Mouse (Mus musculus) cerebellum, postnatal 10 days (tissue): Measurements from ENCODE around the gene Cplx1.

Experiments
- DNase-seq, 2 experiments: peaks; one replicate each; pipeline ENCODE4 v3.0.0; 2021; ENCODE audit warnings: mixed read lengths in 2 of 2

Cplx1 gene

GRCm38 (mm10) chr5:108549489-108550206 is at the start of gene Cplx1:
Gene Cplx1, minus strand, starts transcription at chr5:108550024.
- peak; percentile 90 to 92 for DNase-seq

- DNase-seq, result peak; percentile 73 to 75
Observed at GRCm38 (mm10) chr5:108581361-108581891, 31.6 kb upstream of the Cplx1 start.

- no peak for DNase-seq
Observed at GRCm38 (mm10) chr5:108573054-108573453, 23.2 kb upstream of the Cplx1 start.

GRCm38 (mm10) chr5:108570991-108571390 is 21.2 kb upstream of the Cplx1 start:
- DNase-seq, result no peak

- DNase-seq, result no peak
Observed at GRCm38 (mm10) chr5:108567104-108567503, 17.3 kb upstream of the Cplx1 start.

- DNase-seq, result no peak
Observed at GRCm38 (mm10) chr5:108566523-108566922, 16.7 kb upstream of the Cplx1 start.

- no peak for DNase-seq
Observed at GRCm38 (mm10) chr5:108565381-108565780, 15.6 kb upstream of the Cplx1 start.

- DNase-seq, result peak in 1 of 2 experiments; percentile 39
Observed at GRCm38 (mm10) chr5:108564346-108564745, 14.5 kb upstream of the Cplx1 start.

GRCm38 (mm10) chr5:108562483-108562882 is 12.7 kb upstream of the Cplx1 start:
- no peak for DNase-seq

GRCm38 (mm10) chr5:108556986-108557385 is 7.2 kb upstream of the Cplx1 start:
- DNase-seq, result no peak

- DNase-seq, result no peak
Observed at GRCm38 (mm10) chr5:108554041-108554440, 4.2 kb upstream of the Cplx1 start.

- peak; percentile 77 to 78 for DNase-seq
Observed at GRCm38 (mm10) chr5:108550207-108550594, 377 bp upstream of the Cplx1 start.

- no peak for DNase-seq
Observed at GRCm38 (mm10) chr5:108549137-108549488, 711 bp downstream of the Cplx1 start.

GRCm38 (mm10) chr5:108547636-108548035 is 2.2 kb downstream of the Cplx1 start:
- DNase-seq, result peak in 1 of 2 experiments; percentile 38

GRCm38 (mm10) chr5:108543516-108544291 is 6.1 kb downstream of the Cplx1 start:
- peak; percentile 52 to 59 for DNase-seq

GRCm38 (mm10) chr5:108534188-108534587 is 15.6 kb downstream of the Cplx1 start:
- no peak for DNase-seq

GRCm38 (mm10) chr5:108522597-108522996 is 27.2 kb downstream of the Cplx1 start:
- no peak for DNase-seq

- DNase-seq, result no peak
Observed at GRCm38 (mm10) chr5:108521896-108522295, 27.9 kb downstream of the Cplx1 start.

- peak; percentile 42 to 60 for DNase-seq
Observed at GRCm38 (mm10) chr5:108521016-108521415, 28.8 kb downstream of the Cplx1 start.

- DNase-seq, result no peak
Observed at GRCm38 (mm10) chr5:108520153-108520552, 29.7 kb downstream of the Cplx1 start.

GRCm38 (mm10) chr5:108518951-108519350 is 30.9 kb downstream of the Cplx1 start:
- DNase-seq, result no peak

- DNase-seq, result peak; percentile 55
Observed at GRCm38 (mm10) chr5:108518106-108518885, 31.5 kb downstream of the Cplx1 start.

- no peak for DNase-seq
Observed at GRCm38 (mm10) chr5:108516655-108517054, 33.2 kb downstream of the Cplx1 start.
